Mouse (Mus musculus): ENCODE results near the gene Gk5. TPM values are rescaled to one million over a fixed set of nuclear protein-coding genes. Genes with fewer than 3 reads are reported as not detected.

Gk5 gene
- total RNA-seq, 2 experiments from 2014 or later = 1.0 to 1.3 TPM

DNA sequence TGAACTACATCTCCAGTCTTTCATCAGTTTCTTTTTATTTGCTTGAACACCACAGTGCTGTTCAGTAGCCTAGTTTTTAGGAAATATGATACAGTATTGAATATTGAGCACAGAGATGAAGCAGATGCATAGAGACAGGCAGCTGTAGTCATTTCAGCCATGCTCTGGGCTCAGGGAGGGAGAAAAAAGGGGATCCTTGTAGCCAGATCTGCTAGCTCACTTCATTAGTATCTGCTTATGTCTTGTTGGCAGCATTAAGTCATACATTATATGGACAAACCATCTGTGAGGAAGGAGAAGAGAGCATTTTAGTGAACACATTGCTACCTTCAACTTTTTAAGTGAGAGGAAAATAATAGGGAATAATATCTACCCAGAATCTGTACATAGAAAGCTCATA lies 101.3 kb downstream of the Gk5 start:
- no peak for DNase-seq (ENCODE audit: low spot score)

DNA sequence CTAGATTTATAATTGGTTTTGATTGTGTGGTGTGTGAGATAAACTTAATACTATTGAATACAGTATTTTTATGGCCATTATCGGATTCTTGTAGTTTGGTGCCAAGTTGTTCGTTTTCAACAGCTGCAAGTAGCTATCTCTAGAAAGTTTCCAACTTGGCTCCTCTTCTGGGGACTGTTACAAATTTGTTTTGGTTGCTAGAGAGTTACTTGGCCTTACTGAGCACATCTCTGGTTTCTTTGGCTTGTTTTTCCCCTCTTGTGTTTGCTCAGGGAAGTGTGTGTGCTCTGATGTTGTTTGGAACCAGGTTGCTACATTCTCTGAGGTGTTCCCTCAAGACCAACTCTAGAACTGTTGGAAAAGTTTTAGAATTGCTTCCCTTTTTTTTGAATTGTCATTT lies 104.1 kb downstream of the Gk5 start:
- DNase-seq (ENCODE audit: low spot score) = peak; percentile 27

DNA sequence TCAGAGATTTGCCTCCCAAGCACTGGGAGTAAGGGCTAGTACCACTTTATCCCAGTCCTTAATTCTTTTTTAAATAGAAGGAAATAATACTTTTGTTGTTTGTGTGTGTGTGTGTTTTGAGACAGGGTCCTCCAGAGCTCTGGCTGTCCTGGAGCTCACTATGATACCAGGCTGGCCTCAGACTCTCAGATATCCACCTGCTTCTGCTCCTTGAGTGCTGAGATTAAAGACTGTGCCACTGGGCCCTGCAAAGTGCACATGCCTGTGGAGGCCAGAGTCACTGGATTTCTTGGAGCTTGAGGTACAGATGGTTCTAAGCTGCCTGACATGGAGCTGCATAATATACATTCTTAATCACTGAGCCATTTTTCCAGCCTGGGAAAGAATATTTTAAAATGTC lies 109.1 kb downstream of the Gk5 start:
- DNase-seq (ENCODE audit: low spot score) = no peak

DNA sequence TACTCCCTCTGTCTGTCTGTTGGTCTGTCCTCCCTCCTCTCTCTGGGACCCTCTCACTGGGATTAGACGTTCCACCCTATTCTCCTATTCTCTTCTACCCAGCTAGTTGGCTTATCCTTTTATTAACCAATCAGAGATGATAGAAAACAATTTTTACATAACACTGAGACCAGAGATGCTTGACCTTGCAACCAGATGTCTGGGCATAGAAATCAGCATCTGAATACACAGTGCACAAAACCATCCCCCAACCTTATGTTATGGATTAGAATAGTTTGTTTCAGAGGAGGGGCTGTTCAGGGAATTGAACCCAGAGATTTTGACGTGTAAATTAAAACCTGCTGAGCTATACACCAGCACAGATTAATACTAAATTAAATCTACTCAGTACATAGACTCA lies 111.1 kb downstream of the Gk5 start:
- DNase-seq (ENCODE audit: low spot score) = no peak

Other genes starting within 250 kb of the Gk5 start
- gene Xrn1, start 164.6 kb upstream of the Gk5 start, total RNA-seq (2021) = 1 to 10 TPM; 8.8 to 9.6 TPM
- gene Tfdp2, start 76.9 kb downstream of the Gk5 start, total RNA-seq (2021) = 10 to 100 TPM; 40.3 to 42.8 TPM
- 10 to 100 TPM; 28.9 to 32.8 TPM for gene Atp1b3, start 245.1 kb downstream of the Gk5 start, total RNA-seq (2021)

Measured in gastrocnemius, adult 18-20 months (tissue).